Mouse (Mus musculus) heart, postnatal 25 days (tissue): Measurements from ENCODE around the gene Trp63. TPM values are rescaled to one million over a fixed set of nuclear protein-coding genes. Genes with fewer than 3 reads are reported as not detected.

Source experiments
- DNase-seq: peaks from one replicate; pipeline ENCODE4 v3.0.0; 2022; ENCODE audit warnings: low spot score
- intact Hi-C: fragments of 180-260 bp; cut with DNase I; formaldehyde crosslinking; loops from one replicate; pipeline ENCODE4 v1.15.1; 2025
- total RNA-seq, 2 experiments: library from RNA; stranded (reverse); gene quantifications; 2 replicates each; pipeline ENCODE4 v1.2.3; 2021

The Trp63 gene
- total RNA-seq, 2 experiments from 2014 or later = 0.28 to 0.62 TPM

DNA sequence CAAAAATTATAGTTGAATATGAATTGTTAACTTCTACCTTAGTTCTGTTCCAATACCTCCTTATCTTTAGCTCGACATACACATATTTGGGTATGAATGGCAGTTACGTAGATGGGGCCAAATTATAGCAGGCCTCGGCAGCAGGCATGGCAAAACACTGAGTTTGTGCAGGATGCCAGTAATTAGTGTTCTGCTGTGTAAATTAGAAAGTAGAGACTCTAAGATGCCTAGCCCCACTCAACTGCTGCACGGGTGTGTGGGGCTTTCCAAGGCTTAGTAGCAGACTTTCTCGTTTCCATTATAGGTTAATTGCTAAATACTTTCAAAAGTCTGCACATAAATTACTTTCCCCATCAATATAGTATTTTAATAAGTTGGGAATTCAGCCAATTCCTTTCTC is 82.0 kb downstream of the Trp63 start:
- intact Hi-C loops = no loop called here
- no peak for DNase-seq

DNA sequence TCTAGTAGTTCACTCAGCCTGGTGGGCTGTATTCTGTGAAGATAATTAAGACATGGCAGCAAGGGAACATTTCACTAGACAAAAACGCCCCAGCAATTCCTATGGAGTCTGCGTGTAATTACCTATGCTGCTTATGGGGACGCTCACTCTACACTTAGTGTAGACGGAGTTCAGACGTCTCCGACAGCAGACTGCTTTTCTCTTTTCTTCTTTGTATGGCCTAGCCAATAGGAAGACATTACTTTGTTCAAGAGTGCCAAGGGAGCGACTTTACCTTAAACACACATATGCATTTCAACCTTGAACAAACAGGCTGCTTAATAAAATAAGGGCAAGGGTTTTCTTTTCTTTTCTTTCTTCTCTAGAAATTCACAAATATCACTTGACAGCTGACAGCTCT is 91.0 kb downstream of the Trp63 start:
- intact Hi-C loops = no loop called here
- no peak for DNase-seq

DNA sequence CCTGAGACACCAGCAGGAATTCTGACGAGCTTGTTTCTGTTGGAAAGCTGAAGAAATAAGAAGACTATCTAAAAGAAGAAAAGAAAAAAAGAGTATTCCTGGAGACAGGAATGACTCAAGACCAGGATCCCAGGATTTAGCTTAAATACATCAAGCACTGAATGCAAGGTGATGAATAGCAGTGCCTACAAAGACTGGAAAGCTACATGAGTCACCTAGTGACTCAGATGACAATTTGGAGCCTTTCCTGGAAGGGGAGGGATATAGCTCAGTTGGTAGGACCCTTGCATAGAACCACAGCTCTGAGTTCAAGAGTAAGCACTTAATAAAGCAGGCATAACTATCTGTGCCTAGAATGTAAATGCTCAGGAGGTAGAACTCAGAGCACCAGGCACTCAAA is 93.9 kb downstream of the Trp63 start:
- DNase-seq = no peak
- intact Hi-C loops = no loop called here

DNA sequence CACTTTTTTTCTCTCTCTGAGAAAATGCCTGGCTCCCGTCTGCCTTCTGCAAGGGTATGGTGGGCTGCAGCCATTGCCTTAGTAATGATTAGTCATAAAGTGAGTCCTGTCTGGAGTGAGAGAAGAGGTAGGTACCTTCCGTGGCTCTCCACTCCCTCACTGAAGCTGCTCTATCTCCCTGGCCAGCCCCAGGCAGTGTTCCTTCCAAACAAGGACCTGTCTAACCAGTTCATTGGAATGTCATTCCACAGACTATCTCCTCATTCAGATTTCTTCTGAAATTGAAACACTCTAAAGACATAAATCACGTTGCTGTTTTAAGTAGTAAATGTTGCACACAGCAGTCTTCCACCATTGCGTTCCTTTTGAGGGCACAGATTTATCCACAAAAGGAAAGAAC is 96.4 kb downstream of the Trp63 start:
- intact Hi-C loops = no loop called here
- DNase-seq = no peak

DNA sequence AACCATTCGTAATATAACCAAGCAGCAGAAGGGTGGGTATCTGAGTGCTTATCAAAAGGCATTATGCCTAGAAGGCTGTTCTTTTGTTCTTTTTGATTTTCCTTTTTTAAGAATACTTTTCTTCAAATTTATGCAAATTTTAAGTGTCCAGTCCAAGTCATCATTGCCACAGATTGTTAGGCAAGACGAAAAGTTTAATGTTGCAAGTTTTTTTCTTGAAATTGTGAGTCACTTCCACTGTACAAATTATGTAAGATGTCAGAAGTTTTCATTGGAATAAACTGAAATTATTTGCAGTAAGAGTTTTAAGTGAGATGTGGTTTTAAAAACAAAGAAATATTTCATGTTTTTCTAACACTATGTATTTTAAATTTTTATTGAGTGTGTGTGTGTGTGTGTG is 100.7 kb downstream of the Trp63 start:
- DNase-seq = no peak
- intact Hi-C loops = no loop called here

DNA sequence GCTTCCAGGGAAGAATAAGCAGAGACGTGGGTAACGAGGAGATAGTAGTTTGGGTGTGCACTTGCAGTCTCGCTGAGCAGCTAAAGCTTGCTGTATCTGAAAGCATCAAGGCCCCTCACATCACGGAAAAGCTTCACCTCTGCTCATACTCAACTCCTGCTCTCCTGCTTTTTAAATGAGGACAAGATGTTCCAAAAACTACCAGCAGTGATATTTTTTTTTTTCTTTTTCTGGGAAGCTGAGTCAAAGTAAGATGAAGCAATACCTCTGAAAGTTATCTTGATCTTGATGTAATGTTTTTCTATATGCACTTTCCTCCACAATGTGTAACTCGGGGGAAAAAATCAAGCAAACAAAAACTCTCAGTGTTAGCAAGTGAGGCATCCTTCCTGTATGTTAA is 102.9 kb downstream of the Trp63 start:
- intact Hi-C loops = no loop called here
- no peak for DNase-seq

DNA sequence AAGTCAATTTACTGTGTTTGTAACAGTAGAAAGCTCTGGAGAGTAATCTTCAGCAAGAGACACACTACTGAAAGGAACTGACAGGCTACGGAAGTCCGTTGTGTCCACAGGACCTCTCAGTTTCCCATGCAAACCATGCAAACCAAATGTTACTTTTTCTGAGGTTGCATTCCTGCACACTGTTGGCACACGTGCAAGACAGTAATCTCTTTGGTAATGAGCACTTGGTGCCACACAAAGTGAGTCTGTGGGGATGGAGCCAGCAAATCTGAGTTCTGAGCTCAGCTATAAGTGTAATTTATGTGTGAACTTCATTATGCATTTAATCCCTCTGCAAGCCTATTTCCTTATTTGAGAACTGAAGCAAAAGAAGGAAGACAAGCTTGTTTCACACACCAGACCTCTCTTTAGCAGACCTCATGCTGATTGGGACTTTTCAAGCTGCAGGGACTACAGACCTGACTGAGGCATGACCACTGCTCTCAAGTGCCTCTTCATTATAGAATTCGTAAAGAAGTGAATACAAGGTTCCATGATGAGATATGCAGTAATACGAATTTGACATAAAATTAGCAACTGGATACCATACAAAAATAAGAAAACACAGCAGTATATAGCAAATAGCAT is 109.2 kb downstream of the Trp63 start:
- intact Hi-C loops = no loop called here
- no peak for DNase-seq

DNA sequence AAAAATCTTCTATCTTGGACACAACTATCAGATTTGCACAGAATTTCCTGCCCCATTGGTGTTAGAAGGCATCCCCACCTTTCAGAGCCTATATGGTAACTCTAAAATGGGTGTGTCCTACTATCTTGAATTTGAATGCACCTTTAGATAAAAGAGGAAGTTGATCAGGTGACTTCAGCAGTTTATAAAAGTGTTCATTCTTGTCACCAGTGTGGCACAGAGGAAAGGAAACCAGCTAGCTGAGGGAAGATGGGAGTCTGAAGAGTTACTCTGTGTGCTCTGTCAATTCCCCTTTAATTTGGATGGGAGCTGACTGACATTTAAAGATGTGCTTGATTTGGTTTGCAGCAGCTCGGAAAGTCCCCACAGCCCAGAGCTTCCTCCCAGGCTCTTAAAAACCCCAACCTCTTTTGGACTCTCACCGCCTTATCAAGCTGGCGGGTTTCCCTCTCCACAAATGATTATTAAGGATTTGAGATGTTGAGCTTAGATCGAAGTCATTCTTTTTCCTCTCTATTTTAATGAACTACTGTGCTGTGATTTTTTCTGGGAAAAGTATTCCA is 114.2 kb downstream of the Trp63 start:
- intact Hi-C loops = no loop called here
- no peak for DNase-seq

DNA sequence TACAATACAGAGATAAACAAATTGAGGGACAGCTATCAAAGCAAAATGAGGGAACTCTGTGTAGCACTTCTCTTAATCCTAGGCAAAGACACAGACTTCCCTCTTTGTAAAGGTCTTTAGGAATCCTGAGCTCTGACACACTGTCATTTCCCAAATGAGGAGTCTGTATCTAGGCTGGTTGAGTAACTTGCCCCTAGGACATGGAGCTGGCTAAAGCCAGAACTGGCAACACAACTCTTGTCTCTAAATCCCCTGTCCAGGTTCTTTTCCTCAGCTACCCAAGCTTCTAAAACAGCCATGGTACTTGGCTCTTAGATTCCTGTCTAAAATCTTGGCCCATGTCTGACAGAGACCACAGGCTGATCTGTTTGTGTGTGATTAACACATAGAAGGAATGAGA is 116.1 kb downstream of the Trp63 start:
- DNase-seq = no peak
- intact Hi-C loops = no loop called here

DNA sequence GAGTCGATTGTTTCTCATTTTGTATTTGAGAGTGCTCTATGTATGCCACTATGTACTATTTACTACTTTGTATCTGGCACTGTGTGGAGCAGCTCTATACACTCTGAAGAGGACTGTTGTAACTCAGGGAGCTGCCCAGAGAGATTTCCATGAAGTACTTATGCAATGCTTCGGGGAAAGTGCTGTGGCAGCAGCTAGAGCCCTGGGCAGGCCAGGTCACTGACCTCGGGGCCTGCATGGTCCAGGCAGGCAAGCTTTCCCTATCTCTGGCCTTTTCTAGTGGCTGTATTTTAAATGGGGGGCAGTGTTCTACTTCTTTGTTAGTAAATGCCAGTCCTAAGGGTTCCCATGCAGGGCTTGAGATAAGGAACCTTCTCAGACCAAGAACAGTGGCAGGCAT is 121.4 kb downstream of the Trp63 start:
- intact Hi-C loops = no loop called here
- DNase-seq = no peak

DNA sequence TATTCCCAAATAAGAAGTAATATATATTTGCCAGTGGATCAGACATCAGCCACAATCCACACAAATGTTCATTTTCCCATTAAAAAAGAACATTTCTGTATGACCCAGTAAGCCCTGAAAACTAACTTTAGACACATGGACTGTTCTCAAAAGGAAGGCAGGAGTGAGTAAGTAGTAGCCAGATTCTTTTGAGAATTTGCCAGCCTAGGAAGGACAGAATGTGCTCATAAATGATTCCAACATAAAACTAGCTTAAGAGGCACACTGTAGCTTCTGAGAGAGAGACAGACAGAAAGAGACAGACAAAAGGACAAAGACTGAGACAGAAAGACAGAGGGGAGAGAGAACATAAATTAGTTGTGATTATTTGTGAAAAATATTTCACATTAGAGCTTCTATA is 123.6 kb downstream of the Trp63 start:
- intact Hi-C loops = no loop called here
- no peak for DNase-seq

DNA sequence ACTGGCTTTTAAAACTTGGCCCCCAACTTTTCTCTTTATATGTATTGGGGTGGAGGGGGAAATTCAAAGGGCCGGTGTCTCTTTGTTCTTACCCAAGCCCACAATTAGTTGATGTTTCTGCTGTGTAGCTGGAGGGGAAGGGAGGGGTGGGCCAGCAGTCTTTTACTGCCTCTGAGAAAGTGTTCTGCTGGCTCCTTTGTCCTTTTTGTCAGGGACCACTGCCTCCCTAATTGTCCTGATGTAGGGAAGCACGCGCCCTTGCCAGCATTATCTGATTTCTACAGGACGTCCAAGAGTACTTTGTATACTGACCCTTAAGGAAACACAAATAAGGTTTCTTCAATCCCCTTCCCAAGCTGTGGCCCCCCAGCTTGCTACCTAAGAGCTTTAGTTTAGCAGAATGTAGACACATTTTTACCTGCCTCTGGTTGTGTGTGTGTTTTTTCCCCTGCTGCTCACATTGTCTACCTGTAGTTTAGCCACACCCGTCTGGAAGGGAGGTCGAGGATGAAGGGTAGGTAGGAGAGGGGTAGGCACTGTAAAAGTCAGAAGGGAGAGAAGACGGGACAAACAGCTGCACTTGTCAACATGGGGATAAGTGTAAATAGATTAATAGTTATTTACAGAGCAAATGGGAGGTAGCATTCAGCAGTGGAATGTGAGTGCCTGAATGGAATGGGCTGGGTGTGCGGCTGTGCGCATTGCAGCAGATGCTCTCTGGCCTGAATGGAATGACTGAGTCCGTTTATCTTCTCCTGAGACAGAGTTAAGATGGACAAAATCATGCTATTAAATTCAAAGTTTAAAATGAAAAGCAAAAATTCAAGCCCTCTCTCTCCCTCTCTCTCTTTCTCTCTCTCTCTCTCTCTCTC is 134.4 kb downstream of the Trp63 start:
- no peak for DNase-seq
- intact Hi-C loops = no loop called here

DNA sequence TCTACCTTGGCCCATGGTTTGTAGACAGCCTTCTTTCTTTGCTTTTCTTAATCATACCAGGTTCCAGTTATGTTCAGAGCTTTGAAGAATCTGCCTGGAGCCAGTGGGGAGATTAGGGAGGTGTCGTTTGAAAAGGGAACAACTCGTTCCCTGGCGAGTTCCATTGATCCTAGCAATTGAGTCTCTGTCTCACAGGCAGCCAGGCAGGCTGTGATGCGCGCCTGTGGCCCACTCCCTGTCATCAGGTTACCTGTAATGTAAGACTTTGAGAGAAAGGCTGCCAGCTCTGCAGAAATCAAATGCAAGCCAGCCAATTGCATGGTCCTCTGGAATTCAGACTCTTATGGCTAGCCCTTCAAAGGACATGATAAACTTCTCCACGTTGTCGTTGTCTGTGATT is 142.5 kb downstream of the Trp63 start:
- intact Hi-C loops = no loop called here
- DNase-seq = no peak

DNA sequence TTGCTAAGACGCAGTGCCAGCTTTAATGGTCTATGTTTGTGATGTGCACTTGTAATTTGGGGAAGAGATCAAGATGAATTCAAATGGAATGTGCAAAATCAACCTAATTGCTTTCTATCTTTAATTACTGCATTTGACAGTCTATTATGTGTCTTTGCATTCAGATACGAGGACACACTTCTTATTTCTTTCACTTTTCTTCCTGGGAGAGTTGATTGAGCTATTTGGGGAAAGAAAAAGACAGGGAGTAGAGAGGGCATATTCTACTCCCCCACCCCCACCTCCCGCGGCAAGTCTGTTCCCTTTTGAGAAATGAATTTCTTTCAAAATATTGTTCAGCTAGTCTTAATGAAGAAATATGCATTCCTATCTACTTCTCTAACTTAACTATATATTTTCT is 149.0 kb downstream of the Trp63 start:
- no peak for DNase-seq
- intact Hi-C loops = no loop called here

DNA sequence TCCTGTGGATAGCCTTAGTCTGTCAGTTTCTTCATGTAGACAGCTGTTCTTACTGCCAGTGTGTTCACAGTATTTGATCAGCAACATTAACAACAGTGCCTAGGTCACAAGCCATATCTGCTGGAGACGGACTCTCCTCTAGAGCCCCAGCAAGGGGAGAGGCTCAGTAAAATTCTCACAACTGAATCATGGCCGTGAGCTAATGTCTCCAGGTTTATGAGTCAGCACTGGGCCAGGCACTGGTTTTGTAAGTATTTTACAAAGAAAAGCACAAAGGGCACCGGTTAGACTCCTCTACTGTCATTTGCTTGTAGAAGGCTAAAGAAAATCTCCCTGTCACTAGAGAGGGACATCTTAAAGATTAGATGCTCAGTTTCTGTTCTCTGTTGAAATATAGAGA is 151.7 kb downstream of the Trp63 start:
- no peak for DNase-seq
- intact Hi-C loops = no loop called here

DNA sequence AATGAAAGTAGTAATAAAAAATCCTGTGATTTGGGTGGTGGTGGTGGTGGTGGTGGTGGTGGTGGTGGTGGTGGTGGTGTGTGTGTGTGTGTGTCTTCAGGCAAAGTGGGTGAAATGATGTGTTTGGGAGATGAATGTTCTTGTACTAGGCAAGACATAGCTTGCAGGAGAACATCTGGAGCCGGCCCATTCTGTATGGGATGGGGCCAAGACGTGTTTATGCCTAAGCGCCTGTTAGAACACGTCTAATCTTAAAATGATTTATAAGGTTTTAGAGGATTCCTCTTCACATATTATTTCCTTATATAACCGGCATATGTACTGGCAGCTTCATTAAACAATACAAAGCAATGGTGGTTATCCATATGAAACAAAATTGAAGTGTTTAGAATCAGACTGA is 152.2 kb downstream of the Trp63 start:
- no peak for DNase-seq
- intact Hi-C loops = no loop called here

DNA sequence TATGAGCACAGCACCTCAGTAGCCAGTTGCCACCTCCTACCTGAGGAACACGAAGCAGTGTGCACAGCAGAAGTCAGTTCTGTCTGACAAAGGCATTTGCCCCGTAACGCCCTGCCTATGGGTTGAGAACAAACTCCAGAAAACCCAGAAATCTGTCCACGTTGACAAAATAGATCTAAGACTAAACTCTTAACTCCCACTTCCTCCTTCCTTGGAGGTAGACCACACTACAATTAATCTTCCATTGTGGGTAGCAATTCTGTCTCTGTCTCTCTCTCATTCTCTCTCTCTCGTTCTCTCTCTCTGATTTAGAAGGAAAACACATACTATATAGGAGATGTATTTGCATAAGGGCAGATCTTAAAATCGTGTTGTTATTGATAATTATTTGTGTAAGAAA is 159.4 kb downstream of the Trp63 start:
- intact Hi-C loops = no loop called here
- DNase-seq = no peak

DNA sequence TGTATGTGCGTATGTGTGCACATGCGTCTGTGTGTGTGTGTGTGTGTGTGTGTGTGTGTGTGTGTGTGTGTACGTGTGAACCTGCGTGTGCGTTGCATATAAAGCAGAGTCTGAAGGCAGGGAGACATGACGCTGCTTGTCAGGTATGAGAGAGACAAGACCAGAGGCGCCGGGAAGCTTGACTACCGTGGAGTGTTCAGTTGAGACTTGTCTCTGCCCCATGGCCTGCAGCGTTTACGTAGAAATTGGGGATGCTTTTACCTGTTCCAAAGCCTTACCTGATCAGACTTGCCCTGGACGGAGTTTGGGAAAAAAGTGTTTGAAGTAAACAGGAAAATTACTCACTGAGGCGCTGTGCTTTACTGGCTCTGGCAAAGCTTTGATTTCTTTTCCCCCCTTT is 160.1 kb downstream of the Trp63 start:
- intact Hi-C loops = no loop called here
- no peak for DNase-seq

DNA sequence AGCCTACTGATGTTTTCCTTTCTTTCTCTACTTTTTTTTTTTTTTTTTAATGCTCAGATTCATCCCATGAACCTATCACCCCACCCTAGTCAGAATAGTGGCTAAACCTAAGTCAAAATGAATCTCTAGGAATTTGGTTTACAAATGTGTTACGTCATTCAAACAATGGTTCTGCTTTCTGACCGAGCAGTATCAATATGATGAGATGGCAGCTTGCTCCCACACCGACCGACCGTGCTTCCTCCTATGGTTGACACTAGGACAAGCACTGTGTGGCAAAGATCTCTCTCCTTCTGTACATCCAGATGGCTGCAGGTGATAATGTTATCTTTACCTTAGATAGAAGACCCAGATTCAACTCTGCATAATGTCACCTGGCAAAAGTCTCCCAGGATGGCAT is 163.0 kb downstream of the Trp63 start:
- intact Hi-C loops = no loop called here

DNA sequence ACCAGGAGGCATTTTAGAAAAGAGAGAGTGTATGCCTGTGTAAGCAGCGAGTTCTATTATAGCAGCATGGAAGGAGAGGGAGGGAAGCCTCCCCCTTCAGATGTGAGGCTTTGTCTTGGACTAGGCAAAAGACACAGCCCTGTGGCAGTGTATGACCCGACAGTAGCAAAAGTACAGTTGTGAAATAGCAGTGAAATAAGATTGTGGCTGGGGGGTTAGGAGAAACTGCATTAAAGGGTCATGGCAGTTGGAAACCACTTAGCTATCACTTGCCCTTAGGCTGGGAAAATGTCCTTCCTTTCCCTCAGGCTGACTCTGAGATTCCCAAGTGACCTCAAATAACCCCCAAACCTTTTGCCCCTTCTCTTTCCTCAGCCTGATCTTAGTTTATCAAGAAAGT is 164.9 kb downstream of the Trp63 start:
- no peak for DNase-seq
- intact Hi-C loops = no loop called here

More for the DNA sequence above, 163.0 kb downstream of the Trp63 start:
- no peak for DNase-seq

DNA sequence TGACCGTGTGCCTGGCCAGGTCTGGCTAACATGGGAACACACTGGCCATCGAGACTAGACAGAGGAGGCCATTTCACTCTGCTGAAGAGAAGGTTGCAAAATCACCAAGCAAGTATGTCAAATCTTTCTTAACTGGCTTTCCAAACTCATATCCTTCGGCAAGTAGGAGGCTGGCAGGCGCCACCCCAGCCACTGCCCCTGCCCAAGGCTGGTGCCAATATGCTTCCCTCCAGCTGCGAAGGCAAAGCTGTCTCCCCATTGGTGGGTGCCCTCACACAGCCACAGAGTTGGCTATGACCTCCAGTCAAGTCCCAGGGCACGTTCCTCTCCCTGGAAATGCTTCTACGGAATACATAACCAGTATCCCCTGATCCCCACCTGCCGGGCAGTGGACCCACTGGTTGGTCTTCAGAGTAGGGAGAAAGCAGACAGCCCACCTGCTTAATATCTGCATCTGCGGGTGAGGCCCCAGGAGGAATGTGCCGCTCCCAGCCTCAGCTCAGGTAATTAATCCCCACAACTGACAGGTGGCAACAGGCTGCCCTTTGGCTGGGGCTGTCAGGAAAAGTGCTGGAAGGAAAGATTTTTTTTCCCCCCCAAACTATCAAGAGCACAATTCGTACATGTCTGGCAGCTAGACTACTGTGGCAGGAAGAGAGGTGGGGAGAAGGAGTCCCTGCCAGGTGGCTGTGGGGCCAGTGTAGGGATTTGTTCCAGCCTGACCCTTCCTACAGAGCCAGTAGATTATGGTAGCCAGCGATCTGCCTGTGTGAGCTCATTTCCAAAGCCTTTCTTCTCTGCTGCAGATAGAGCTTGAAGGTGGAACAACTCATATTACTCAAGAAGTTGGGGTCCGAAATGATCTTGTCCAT is 166.3 kb downstream of the Trp63 start:
- intact Hi-C loops = no loop called here
- no peak for DNase-seq
